Mouse (Mus musculus) intestine, embryonic 15.5 days (tissue): ENCODE measurements around the gene Fut2. TPM values are rescaled to one million over a fixed set of nuclear protein-coding genes. Genes with fewer than 3 reads are reported as not detected.

Experiments used
- ATAC-seq: fragments of 200-750 bp; cut with Nextera tagmentation; 2 replicates; pipeline ENCODE4 v1.8.0; 2017; ENCODE audit warnings: moderate TSS enrichment, moderate library complexity
- H3K27ac ChIP-seq: fragments of 300-500 bp; sonication (generic); 2 replicates; pipeline ENCODE4 v1.5.1; 2015; ENCODE audit warnings: mild to moderate bottlenecking, inconsistent platforms
- H3K27me3 ChIP-seq: fragments of 300-500 bp; sonication (generic); replicated peaks from 2 replicates; pipeline ENCODE4 v1.6.1; 2015; ENCODE audit warnings: inconsistent platforms
- H3K36me3 ChIP-seq: fragments of 300-500 bp; sonication (generic); 2 replicates; pipeline ENCODE4 v1.6.1; 2015; ENCODE audit warnings: inconsistent platforms
- H3K4me1 ChIP-seq: fragments of 300-500 bp; sonication (generic); replicated peaks from 2 replicates; pipeline ENCODE4 v1.6.1; 2015; ENCODE audit warnings: inconsistent platforms
- H3K4me2 ChIP-seq: fragments of 300-500 bp; sonication (generic); replicated peaks from 2 replicates; pipeline ENCODE4 v1.6.1; 2015; ENCODE audit warnings: mild to moderate bottlenecking, inconsistent platforms
- H3K4me3 ChIP-seq: fragments of 300-500 bp; sonication (generic); replicated peaks from 2 replicates; pipeline ENCODE4 v1.5.1; 2015; ENCODE audit warnings: inconsistent platforms
- H3K9ac ChIP-seq: fragments of 300-500 bp; sonication (generic); 2 replicates; pipeline ENCODE4 v1.6.1; 2015; ENCODE audit warnings: inconsistent platforms
- H3K9me3 ChIP-seq: fragments of 300-500 bp; sonication (generic); 2 replicates; pipeline ENCODE4 v1.6.1; 2016; ENCODE audit warnings: inconsistent platforms
- WGBS: fragments of 180-500 bp; shearing (Covaris S2); methylation state at CpG from one replicate; pipeline ENCODE4 v1.1.7; 2015; 5-methylcytosine and 5-hydroxymethylcytosine counted together
- polyA plus RNA-seq: library from polyadenylated mRNA; unstranded; fragments of >200 nt; fragmentation: Nextera tagmentation; extraction: Ambion mirVana; gene quantifications from 2 replicates; pipeline ENCODE4 v1.2.1, GENCODE M21; 2015

The Fut2 gene
- polyA plus RNA-seq, 1 experiment from 2014 or later = 12.2 TPM

GRCm38 (mm10) chr7:45609511-45609910, 56.7 kb downstream of the Fut2 start:
- Histone ChIP-seq H3K9ac (no peak overlapping the region), H3K36me3 (no peaks in the 10 kb centered on the region), H3K27ac (no peak overlapping the region), H3K4me2 (no peak overlapping the region), H3K4me1 (no peaks in the 10 kb centered on the region), H3K27me3 (no peaks in the 10 kb centered on the region; the same call in 1 of the 2 replicates), H3K9me3 (no peaks in the 10 kb centered on the region), H3K4me3 (no peak overlapping the region)
- 65% methylated on average over 1 of the region's 1 CpGs for WGBS
- ATAC-seq = no peak

GRCm38 (mm10) chr7:45605704-45606289, 60.4 kb downstream of the Fut2 start:
- Histone ChIP-seq H3K27ac (no peak overlapping the region), H3K9ac (no peak overlapping the region), H3K9me3 (no peaks in the 10 kb centered on the region), H3K4me2 (no peak overlapping the region), H3K4me3 (no peak overlapping the region), H3K4me1 (peaks cover 6% of the 10 kb centered on the region; the same call in 1 of the 2 replicates), H3K36me3 (no peaks in the 10 kb centered on the region), H3K27me3 (no peaks in the 10 kb centered on the region)
- WGBS = 75% methylated on average over 9 of the region's 9 CpGs
- ATAC-seq = no peak

DNA sequence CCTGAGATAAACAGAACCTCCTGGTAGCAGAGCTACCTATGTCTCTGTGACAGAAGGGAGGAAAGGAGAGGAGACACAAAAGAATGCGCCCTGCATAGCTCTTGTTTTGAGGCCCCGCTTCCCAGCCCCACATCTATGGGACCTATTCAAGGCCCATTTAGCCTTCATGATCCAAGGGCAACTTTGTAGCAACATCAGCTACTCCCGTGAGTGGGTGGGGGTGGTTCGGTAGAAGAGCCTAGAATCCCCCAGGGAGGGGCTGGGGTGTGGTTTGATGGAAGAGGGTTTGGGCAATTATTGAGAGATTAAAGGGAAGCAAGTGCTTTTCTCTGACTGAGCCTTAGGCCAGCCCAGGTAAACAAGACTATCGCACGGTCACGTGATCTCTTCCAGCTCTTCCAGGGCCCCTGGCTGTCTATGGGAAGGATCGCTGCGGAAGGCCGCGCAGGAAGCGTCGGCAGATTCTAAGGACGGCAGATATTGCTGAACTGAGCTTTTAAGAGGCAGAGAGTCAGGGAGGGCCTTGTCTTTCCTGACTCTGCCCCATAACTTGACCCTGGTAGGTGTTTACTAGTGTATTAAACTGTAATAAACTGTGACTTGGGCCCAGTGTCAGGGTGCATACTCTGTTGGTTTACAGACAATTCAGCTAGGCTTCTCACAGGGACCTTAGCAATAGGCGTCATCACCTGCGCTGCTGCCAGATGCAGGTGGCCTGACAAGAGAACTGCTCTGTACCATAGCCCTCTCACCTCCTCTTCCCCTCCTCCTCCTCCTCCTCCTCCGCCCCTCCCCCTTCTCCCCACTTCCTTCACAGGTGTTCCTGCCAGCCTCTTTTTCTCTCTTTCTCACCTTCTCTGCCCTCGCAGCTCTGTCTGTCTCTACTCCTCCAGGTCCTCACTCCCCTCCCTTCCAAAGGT, 67.0 kb downstream of the Fut2 start:
- WGBS = 36% methylated on average over 18 of the region's 18 CpGs
- peak; percentile 78 for ATAC-seq
- H3K4me2 ChIP-seq = peak overlapping the region; percentile 29
- H3K9ac ChIP-seq = no peak overlapping the region
- peaks cover 15% of the 10 kb centered on the region for H3K4me1 ChIP-seq
- H3K27ac ChIP-seq = peak overlapping the region; percentile 45; the same call in 1 of the 2 replicates
- H3K36me3 ChIP-seq = no peaks in the 10 kb centered on the region
- no peaks in the 10 kb centered on the region for H3K27me3 ChIP-seq
- no peaks in the 10 kb centered on the region for H3K9me3 ChIP-seq
- no peak overlapping the region for H3K4me3 ChIP-seq

Other genes starting within 250 kb of the Fut2 start
- 0.27 and 0.52 TPM in 2 replicates for gene Lhb, start 245.6 kb downstream of the Fut2 start, polyA plus RNA-seq
- 39.6 and 42.4 TPM in 2 replicates for gene Gys1, start 231.6 kb downstream of the Fut2 start, polyA plus RNA-seq
- gene Ruvbl2, start 228.3 kb downstream of the Fut2 start, polyA plus RNA-seq = 147 and 150 TPM in 2 replicates
- 5,581 and 6,050 TPM in 2 replicates for gene Ftl1, start 206.5 kb downstream of the Fut2 start, polyA plus RNA-seq
- 181 and 185 TPM in 2 replicates for gene Bax, start 199.5 kb downstream of the Fut2 start, polyA plus RNA-seq
- 1.8 and 1.9 TPM in 2 replicates for gene Tulp2, start 184.5 kb downstream of the Fut2 start, polyA plus RNA-seq
- not detected in 2 replicates for gene Gm45808, start 179.6 kb downstream of the Fut2 start, polyA plus RNA-seq
- gene Dhdh, start 177.6 kb downstream of the Fut2 start, polyA plus RNA-seq = 2.6 and 2.7 TPM in 2 replicates
- 209 and 229 TPM in 2 replicates for gene Nucb1, start 156.0 kb downstream of the Fut2 start, polyA plus RNA-seq
- 16.5 and 17.0 TPM in 2 replicates for gene Ppp1r15a, start 140.1 kb downstream of the Fut2 start, polyA plus RNA-seq
- gene Plekha4, start 140.1 kb downstream of the Fut2 start, polyA plus RNA-seq = 0.83 and 1.5 TPM in 2 replicates
- gene Hsd17b14, start 111.5 kb downstream of the Fut2 start, polyA plus RNA-seq = 2.1 and 2.8 TPM in 2 replicates
- 59.5 and 67.6 TPM in 2 replicates for gene Bcat2, start 96.2 kb downstream of the Fut2 start, polyA plus RNA-seq
- gene Fgf21, start 50.9 kb downstream of the Fut2 start, polyA plus RNA-seq = 0.18 and 0.30 TPM in 2 replicates
- gene Fut1, start 49.1 kb downstream of the Fut2 start, polyA plus RNA-seq = 0.38 and 0.73 TPM in 2 replicates
- 0.13 TPM in 1 of 2 replicates, not detected in the other for gene Izumo1, start 44.6 kb downstream of the Fut2 start, polyA plus RNA-seq
- 9.8 and 9.9 TPM in 2 replicates for gene Rasip1, start 38.9 kb downstream of the Fut2 start, polyA plus RNA-seq
- 5.2 and 7.3 TPM in 2 replicates for gene Mamstr, start 26.4 kb downstream of the Fut2 start, polyA plus RNA-seq
- gene Ntn5, start 17.6 kb upstream of the Fut2 start, polyA plus RNA-seq = 0.73 TPM in 2 replicates
- 1.9 and 2.0 TPM in 2 replicates for gene Sec1, start 28.0 kb upstream of the Fut2 start, polyA plus RNA-seq
- gene Car11, start 33.4 kb upstream of the Fut2 start, polyA plus RNA-seq = 5.5 and 6.4 TPM in 2 replicates
- gene Dbp, start 38.7 kb upstream of the Fut2 start, polyA plus RNA-seq = 3.1 and 3.4 TPM in 2 replicates
- 1,110 and 1,134 TPM in 2 replicates for gene Rpl18, start 49.1 kb upstream of the Fut2 start, polyA plus RNA-seq
- gene Sphk2, start 51.6 kb upstream of the Fut2 start, polyA plus RNA-seq = 38.1 and 41.6 TPM in 2 replicates
- 19.7 and 22.4 TPM in 2 replicates for gene Fam83e, start 54.8 kb upstream of the Fut2 start, polyA plus RNA-seq
- gene Spaca4, start 59.4 kb upstream of the Fut2 start, polyA plus RNA-seq = 0.49 and 0.74 TPM in 2 replicates
- 0.43 and 0.90 TPM in 2 replicates for gene Lmtk3, start 117.3 kb upstream of the Fut2 start, polyA plus RNA-seq
- 2.8 and 2.9 TPM in 2 replicates for gene Sult2b1, start 118.3 kb upstream of the Fut2 start, polyA plus RNA-seq
- gene Cyth2, start 148.2 kb upstream of the Fut2 start, polyA plus RNA-seq = 89.0 and 92.0 TPM in 2 replicates
- gene Kcnj14, start 158.4 kb upstream of the Fut2 start, polyA plus RNA-seq = 0.88 and 1.0 TPM in 2 replicates
- 67.1 and 71.3 TPM in 2 replicates for gene Grwd1, start 164.6 kb upstream of the Fut2 start, polyA plus RNA-seq
- gene Kdelr1, start 206.4 kb upstream of the Fut2 start, polyA plus RNA-seq = 70.8 and 74.5 TPM in 2 replicates
- 0.49 and 0.51 TPM in 2 replicates for gene Grin2d, start 212.0 kb upstream of the Fut2 start, polyA plus RNA-seq
- gene Syngr4, start 230.3 kb upstream of the Fut2 start, polyA plus RNA-seq = 0.85 and 1.00 TPM in 2 replicates
- 5.8 and 7.0 TPM in 2 replicates for gene Tmem143, start 230.5 kb upstream of the Fut2 start, polyA plus RNA-seq